Mouse (Mus musculus) CD4-positive helper T cell, adult 2 months (primary cell): ENCODE results near the gene Usp17ld.
"Not testable (repeated sequence)": the region's sequence is repeated elsewhere in the genome, so short reads cannot be mapped to it uniquely, and the experiment has no call there.

Experiments used
- DNase-seq: peaks from one replicate; pipeline ENCODE4 v3.0.0-alpha.2; 2012; ENCODE audit warnings: low read depth, missing footprints, low spot score

Usp17ld gene

GRCm38 (mm10) chr7:103252405-103252804, at the start of gene Usp17ld:
TSS of gene Usp17ld (minus strand) at chr7:103252505.
- not testable (repeated sequence) for DNase-seq

GRCm38 (mm10) chr7:103216696-103217095, 35.6 kb downstream of the Usp17ld start, which contains the start of gene Olfr594:
TSS of gene Olfr594 (plus strand) at chr7:103216996.
- DNase-seq: no peak

GRCm38 (mm10) chr7:103212050-103212449, 40.3 kb downstream of the Usp17ld start:
- not testable (repeated sequence) for DNase-seq

- DNase-seq: no peak
These were observed 40.7 kb downstream of the Usp17ld start, which contains the start of gene Olfr593 for GRCm38 (mm10) chr7:103211562-103211961. TSS of gene Olfr593 (plus strand) at chr7:103211862.
